ENCODE assay signal across 19 mouse cellular contexts in the genomic region with DNA sequence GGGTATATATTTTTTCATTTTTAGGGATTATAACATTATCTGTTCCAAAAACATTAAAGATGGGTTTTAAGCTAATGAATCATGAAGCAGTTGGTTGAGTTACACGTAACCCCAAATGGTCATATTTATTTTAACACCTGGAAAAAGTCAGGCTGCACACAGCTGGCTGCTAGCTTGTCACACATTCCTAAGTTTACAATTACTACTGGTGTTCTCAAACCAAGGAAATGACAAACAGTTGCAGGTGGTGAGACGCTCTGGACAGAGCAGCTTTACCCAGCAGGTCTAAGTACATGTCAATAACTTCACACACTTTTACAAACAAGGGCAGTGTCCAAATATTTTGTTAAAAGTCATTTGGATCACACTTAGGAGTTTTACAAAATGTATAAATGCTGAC.
"Had no signal": no experiment of that assay in that cellular context is flagged by ENCODE, and none has a peak within 500 bp of the region (broad histone marks: within the 10 kb centered on the region; RNA-seq: fewer than 3 reads in every experiment).

No protein-coding gene starts in this region.

- H3K27ac ChIP-seq: kidney, embryonic 15.5 days; left cerebral cortex, adult 2 months; limb, embryonic 15.5 days; liver, embryonic 12.5 days; liver, embryonic 15.5 days; lung, embryonic 15.5 days had no signal

- DNase-seq: kidney, adult 2 months; kidney, postnatal 10 days; kidney, postnatal 36 days; layer of hippocampus, postnatal 36 days; lung, adult 18-20 months; lung, postnatal 10 days; lung, postnatal 36 days; midbrain, embryonic 14.5 days; thymus, adult 18-20 months; thymus, postnatal 14 days; thymus, postnatal 4 days had no signal

- ATAC-seq: liver, embryonic 12.5 days had no signal

- H3K9me3 ChIP-seq: kidney, embryonic 15.5 days; limb, embryonic 15.5 days; liver, embryonic 12.5 days; liver, embryonic 15.5 days; lung, embryonic 15.5 days had no signal

- H3K36me3 ChIP-seq: kidney, embryonic 15.5 days; limb, embryonic 15.5 days; liver, embryonic 12.5 days; liver, embryonic 15.5 days; lung, embryonic 15.5 days had no signal

- H3K4me3 ChIP-seq: kidney, embryonic 15.5 days; left cerebral cortex, adult 2 months; limb, embryonic 15.5 days; liver, embryonic 12.5 days; liver, embryonic 15.5 days; lung, embryonic 15.5 days; megakaryocyte, embryonic 14.5 days had no signal

- H3K4me1 ChIP-seq: kidney, embryonic 15.5 days; limb, embryonic 15.5 days; liver, embryonic 12.5 days; liver, embryonic 15.5 days; lung, embryonic 15.5 days; megakaryocyte, embryonic 14.5 days had no signal

- H3K4me2 ChIP-seq: kidney, embryonic 15.5 days; limb, embryonic 15.5 days; liver, embryonic 12.5 days; liver, embryonic 15.5 days; lung, embryonic 15.5 days; midbrain, embryonic 11.5 days had no signal

- H3K27me3 ChIP-seq: kidney, embryonic 15.5 days; limb, embryonic 15.5 days; liver, embryonic 12.5 days; liver, embryonic 15.5 days; lung, embryonic 15.5 days; megakaryocyte, embryonic 14.5 days had no signal

- H3K9ac ChIP-seq: kidney, embryonic 15.5 days; limb, embryonic 15.5 days; liver, embryonic 12.5 days; liver, embryonic 15.5 days; lung, embryonic 15.5 days had no signal
